Mouse (Mus musculus): Measurements from ENCODE around the gene Ccdc8.
"Not testable (repeated sequence)": the region's sequence is repeated elsewhere in the genome, so short reads cannot be mapped to it uniquely, and the experiment has no call there.

Ccdc8 gene

DNA sequence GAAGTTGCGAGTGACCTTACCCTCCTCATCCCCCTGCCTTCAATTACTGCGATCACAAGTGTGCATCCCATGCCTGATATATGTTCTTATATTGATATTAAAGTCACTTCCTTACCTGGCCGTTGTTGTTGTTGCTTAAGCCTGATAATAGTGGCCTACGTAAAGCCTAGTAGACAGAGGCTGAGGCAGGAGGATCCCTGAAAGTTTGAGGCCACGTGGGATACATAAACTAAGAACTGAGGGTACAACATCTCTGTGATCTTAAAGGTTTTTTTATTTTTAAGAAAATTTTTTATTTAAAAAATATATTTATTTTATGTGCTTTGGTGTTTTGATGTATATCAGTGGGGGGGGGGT is at the start of gene Ccdc8:
Ccdc8 (plus strand) TSS at position 258 of the 357 bp plus-strand sequence.
- DNase-seq = no peak

DNA sequence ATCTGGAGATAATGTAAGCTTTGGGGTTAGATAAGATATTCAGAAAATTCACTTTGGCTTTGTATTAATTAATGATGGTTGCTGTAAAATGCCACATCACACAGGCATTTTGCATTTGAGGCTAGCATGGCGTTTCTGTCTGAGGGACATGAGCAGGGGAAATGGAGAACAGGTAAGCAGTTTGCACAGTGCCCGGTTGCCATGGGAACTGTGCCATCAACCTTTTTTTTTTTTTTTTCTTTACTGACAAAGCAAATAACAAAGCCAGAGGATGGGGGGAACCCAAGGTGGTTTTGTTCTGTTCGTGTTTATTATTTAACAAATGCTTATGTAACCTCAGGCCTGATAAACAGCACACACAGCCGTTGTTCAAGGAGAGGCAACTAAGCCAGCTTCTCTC is 49.6 kb upstream of the Ccdc8 start:
- DNase-seq = no peak

DNA sequence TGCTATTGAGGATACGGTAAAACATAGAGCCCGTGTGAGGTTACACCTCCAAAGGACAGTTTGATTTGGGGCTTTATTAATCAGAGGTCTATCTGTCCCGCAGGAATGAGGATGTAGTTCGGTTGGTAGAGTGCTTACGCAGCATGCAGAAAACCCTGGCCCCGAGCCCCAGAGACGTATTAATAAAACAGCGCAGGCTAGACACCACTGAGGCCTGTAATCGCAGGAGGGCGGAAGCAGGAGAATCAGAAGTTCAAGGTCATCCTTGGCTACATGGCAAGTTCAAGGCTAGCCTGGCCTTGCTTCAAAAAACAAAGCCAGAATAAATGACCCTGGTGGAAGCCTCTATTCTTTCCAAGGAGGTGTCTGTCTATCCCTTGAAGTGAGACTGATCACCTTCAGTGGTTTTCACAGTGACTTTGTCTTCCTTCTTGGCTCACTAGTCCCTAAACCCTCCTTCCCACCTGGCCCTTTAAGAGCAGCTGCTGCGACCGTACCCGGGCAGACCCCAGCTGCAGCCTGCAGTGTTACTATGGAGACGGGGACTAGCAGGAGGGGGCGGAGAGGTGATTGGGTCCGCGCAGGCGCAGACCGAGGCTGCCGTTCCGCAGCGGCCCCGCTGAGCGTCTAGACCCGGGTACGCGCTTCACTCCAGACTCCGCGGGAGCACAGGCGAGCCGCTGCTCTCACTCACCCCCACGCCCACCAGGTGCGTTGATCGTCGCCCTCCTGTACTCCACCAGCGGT is 48.3 kb upstream of the Ccdc8 start, which contains the start of gene Pnmal2:
Pnmal2 (plus strand) TSS at position 622 of the 747 bp plus-strand sequence.
- peak; percentile 92 for DNase-seq

DNA sequence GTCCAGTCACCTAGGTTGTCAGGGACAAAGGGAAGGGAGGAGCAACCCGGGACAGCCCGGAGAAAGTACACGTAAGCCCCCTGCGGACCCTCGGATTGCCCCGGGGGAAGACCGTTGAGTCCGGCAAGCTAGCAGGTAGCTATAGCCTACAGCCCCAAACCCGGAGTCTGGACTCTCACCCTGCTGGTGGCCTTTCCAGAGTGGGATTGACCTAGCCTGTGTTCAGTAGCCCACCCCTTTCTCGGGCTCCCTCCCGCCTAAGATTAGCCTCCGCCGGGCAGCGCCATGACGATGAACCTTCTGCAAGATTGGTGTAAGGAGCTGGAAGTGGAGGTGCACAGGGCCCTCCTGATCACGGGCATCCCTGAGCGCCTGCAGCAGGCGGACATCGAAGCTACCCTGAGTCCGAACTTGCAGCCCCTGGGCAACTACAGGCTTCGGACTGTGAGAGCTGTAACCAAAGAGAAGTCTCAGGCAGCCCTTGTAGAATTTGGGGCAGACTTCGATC is 47.6 kb upstream of the Ccdc8 start:
- DNase-seq = no peak

DNA sequence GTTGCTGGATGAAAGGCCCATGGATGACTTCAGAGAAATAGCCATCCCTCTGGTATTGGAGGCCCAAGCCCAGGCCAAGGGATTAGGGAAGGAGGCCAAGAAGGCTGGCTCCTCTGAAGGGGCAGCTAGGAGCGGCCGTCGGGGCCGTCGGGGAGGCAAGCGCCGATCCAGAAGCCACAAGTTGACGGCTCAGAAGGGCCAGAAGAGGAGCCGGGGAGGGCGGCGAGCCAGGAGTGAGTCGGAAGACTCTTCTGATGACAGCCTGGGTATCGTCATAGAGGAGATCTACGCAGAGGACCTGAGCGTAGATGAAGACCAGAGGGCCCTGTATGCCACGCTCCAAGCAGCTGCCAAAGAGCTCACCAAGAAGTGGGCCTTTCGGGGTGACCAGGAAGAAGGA is 47.1 kb upstream of the Ccdc8 start:
- DNase-seq = no peak

DNA sequence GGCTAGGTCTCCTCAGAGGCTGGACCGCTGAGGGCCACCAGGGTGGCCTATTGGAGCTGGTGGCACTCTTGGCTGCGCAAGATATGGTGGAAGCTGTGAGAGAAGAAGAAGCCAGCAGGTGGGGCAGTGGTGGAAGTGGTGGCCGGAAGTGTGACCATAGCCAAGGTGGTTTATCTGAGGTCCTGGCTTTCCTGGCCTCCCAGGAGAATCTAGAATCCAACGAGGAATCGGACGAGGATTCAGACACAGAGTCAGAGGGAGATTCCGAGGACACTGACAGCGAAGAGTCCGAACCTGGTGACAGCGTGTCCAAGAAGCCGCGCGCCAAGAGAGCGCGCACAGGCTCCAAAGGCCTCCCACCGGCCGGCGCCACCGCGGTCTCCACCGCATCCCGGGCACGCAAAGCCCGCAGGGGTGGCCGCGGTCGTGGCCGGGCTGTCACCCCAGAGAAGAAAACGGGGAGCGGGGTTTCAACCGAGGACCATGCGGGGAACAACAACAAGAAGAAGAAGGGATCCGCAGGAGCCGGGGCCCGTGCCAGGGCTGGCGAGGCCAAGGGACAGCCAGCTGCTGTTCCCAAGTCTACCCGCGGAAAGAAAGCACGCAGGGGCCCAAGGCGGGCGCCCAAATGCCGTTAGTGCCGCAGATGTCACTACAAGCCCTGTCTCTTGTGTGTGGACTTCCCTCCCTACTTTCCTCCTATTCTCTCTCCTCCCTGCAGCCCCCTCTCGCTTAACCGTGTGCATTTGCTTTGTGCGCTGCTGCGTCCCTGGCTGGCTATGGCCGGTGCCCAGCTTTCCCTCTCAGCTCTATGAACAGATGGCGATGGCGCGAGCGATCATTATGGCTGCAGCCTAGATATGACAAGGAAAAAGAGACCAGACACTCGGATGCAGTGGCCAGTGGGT is 45.8 kb upstream of the Ccdc8 start:
- peak; percentile 26 for DNase-seq

DNA sequence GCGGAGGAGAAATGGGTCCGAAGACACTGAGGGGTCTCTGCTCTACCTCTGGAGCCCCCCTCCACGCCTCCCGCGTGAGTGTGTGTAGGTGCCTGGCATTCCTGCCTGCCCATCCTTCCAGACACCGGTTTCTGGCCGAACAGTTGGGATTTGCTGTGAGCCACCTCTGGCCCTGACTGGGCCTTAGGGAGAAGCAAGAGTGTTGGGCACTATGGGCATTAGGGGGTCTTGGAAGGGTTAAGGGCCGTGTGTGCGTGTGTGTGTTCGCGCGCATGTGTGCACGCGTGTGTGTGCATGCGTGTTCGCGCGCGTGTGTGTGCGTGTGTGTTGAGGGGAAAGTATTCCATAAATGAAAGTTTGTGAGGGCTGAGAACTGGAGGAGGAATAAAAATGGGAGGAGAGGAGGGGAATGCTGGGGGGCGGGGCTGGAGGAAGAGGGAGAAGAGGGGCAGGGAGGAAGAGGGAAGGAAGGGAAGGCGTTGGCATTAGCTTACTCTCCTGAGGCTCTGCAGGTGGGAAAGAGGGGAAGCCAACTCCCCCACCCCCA is 45.1 kb upstream of the Ccdc8 start:
- DNase-seq = no peak

DNA sequence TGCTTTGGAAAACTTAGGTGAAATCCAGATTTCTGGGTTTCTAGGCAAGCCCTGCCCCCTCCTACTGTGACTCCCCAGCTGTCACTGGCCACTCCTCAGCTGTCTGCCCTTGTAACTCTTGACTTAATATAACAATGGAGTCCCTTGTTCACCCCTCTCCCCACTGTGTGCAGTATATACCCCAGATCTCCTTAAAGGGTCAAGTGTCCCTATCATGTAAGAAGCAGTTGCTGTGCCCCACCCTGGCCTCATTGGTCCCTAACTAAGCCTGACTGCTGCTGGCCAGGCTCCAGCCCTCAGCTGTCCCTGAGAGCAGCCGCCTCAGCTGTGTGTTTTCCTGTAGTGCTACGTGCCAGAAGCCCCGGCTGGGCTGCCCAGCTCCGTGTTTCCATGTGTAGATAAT is 44.5 kb upstream of the Ccdc8 start:
- peak; percentile 54 for DNase-seq

DNA sequence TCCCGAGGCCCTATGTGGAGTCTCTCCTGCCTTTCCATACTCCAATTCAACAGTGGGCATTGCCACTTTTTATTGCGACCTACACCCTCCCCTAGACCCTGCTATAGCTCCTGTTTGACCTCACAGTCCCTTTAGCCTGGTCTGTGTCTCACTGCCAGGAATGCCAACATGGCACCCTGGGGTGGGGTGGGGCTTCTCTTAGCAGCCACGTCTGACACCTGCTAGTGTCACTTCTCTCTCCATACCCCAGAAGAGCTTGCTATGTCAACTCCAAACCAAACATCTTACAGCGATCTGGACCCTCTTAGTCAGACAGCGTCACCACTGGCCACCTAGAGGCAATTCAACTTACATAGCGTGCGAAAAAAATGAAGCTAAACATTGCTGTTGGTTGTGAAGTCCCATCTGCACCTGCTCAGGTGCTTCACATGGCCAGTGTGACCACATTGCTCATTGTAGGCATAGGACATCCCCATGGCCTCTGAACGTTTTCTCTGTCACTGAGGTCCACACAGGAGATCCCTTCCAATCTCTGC is 43.5 kb upstream of the Ccdc8 start:
- DNase-seq = no peak

DNA sequence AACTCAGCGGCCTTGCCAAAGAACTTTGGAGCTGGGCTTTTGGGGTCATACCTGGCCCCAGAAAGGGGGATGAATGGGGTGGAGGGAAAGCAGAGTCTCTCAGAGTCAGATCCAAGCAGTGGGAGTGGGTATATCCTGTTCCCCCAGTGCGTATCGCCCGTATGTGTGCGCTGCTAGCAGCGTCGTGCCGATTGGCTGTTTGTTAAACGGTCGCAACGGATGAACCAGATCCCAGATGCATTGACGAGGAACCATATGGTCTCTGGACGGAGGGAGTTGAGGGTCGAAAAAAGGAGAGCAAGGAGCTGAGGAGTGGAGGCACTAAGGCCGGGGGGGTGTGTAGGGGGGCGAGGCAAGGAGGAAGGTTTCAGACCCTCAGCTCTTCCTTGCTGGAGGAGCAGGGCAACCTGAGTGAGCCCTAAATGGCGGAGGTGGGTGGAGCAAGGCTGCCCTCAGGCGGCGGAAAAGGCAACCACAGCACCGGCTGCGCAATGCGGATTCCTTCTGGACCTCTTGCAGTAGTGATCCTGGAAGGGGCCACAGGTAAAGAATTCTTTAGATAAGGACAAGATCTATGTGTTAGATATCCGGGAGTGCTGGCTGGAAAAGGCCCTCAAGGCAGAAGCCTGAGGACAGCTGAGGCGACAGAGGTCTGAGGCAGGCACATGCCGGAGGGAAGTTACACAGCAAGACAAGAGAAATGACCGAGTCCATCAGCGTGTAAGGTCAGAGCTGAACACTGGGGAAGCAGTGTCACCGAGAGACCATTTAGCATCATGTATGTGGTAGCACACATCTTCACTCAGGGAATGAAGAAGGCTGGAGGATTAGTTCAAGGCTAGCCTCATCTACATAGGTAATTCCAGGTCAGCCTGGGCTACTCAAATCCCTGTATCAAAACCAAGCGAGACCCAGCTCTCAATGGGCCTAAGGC is 42.3 kb upstream of the Ccdc8 start:
- peak; percentile 83 for DNase-seq

DNA sequence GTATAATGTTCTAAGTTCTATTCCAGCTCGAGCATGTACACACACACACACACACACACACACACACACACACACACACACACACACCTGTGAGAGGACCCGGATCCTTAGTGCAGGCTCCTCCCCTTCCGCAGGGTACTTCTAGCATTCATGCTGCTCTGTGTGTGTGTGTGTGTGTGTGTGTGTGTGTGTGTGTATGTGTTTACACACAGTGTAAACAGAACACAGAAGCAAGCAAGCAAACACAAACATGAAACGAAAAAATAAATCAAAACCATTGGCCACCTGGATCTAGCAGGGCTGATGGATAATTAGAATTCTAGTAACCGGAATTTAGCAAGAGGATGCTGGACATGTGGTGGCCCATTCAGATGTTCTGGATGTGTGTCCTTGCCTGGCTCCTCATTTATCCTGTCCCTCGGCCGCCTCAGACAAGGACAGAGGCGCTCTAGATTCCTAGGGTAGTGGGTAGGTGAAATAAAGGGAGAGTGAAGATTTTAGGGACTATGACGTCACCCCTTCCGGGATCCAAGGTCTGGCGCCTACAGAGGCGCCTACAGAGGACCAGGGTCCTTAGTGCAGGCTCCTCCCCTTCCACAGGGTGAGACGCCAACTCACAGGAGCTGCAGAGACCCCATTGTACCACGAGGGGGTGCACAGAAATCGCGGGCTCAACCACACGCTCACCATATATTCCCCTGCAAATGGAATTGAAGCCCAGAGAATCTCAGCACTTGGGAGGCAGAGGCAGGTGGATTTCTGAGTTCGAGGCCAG is 41.5 kb upstream of the Ccdc8 start:
- peak; percentile 86 for DNase-seq

DNA sequence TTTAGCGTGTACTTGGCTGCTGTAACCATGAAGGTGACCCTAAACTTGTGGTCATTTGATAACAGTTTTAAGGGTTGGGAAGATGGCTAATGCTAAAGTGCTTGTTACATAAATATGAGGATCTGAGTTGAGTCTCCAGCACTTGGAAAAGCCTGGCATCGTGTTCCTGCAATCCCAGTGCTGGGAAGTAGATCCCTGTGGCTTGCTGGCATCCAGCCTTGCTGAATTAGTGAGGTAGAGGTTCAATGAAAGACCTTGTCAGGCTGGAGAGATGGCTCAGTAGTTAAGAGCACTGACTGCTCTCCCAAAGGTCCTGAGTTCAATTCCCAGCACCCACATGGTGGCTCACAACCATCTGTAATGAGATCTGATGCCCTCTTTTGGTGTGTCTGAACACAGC is 38.7 kb upstream of the Ccdc8 start:
- DNase-seq = not testable (repeated sequence)

DNA sequence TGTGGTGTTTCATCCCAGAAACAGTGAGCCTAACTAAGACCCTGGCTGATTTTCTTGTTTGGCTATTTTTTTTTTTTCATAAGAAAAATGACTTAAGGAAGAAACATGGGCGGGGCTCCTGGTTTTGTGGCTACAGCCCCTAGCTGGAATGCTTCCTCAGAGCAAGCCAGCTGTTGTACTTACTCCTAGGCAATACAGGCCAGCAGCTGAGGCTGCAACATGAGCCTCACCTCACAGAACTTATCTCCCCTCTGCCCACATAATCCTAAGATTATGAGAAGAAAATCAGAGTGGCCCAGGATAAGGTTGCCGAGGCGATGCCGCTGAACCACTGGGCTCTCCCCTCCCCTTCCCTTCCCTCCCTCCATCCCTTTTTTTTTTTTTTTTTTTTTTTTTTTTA is 36.8 kb upstream of the Ccdc8 start:
- no peak for DNase-seq

DNA sequence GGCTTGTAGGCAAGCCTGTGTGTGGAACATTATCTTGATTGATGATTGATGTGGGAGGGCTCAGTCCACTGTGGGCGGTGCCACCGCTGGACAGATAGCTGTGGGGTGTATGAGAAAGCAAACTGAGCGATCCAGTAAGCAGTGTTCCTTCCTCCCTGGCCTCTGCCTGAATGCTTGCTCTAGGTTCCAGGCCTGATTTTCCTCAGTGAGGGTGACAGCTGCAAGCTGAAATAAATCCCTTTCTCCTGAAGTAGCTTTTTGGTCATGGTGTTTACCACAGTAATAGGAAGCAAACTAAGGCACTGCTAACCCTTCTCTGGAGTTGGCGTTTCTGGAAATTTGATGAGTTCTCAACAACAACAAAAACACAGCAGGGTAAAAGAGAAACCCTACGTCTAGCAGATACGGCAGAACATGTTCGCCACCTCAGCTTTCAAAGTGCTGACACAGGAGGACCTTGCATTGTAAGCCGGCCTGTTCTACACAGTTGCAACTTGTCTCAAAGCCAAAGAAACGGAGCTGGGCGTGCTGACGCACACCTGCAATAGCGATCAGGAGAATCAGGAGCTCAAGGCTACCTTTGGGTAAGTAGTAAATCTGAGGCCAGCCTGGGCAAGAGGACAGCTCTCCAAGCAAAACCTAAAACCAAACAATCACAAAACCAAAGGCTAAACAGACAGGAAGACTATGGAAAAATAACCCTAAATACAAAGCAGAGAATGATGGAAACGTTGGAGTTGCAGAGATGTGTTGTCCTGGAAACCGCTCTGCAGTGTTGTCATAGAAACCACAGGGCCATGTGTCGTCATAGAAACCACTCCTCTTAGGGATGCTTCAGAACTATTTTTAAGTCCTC is 35.9 kb upstream of the Ccdc8 start:
- no peak for DNase-seq

DNA sequence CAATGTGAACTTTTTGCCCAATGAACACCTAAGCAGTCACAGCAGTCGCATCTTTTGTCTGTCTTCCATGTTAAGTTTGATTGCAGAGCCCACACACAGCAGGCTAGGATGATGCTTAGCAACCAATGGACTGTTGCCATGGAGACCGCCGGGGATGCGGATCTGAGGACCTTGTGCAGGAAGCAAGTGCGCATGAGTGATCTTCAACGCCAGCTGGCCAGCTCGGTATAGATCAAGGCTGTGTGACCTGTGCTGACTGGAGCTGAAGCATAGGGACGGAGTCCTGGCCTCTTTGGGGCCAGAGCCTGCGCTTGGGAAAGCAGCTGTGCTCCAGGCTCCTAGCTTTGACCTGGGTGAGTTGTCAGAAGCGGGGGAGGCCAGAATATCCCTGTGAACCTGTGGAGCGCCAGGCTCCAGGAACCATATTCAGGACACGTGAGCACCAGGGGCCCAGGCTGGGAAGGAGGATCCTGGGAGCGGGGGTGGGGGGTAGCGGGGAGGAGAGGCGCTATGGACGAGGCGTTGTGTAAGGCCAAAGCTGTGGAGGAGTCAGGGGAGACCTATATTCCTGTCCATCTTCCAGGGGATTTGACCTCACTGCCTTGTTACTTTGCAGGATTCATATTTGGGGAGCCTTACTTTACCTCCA is 32.8 kb upstream of the Ccdc8 start, which contains the start of gene Pnmal1:
Pnmal1 (plus strand) TSS at position 141 of the 649 bp plus-strand sequence.
- DNase-seq = peak; percentile 22

DNA sequence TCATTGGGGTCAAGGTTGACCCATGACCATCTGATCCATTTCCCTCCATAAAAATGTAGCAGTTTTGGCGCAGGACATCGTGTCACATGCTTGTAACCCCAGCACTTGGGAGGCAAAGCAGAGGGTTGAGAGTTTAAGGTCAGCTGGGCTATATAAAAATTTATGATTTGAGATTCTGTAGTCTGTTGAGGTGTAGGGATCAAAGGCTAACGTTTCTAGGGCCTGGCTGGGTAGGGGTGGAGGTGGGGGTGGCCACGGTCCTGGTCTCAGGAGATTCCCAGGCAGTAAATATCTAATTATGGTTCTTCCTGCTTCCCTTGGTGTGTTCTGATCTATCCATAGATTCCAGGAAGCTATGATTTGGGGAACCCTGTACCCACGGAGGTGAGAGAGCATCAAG is 30.8 kb upstream of the Ccdc8 start:
- no peak for DNase-seq

DNA sequence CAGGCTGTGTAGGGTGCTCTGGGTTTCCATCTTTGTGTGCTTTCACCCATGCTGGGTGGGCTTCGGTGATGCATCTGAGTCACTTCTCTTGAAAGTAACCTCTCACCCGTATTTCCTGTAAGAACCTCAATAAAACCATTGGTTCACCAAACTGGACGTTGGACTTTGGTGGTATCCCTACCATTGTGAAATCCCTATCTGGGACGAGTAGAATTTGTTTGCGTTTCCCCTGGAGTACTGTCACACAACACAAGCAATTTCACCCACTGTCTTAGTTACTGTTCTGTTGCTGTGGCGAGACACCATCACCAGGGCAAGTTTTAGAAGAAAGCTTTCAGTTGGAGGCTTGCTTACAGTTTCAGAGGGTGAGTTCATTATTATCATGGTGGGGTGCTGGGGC is 24.1 kb upstream of the Ccdc8 start:
- no peak for DNase-seq

DNA sequence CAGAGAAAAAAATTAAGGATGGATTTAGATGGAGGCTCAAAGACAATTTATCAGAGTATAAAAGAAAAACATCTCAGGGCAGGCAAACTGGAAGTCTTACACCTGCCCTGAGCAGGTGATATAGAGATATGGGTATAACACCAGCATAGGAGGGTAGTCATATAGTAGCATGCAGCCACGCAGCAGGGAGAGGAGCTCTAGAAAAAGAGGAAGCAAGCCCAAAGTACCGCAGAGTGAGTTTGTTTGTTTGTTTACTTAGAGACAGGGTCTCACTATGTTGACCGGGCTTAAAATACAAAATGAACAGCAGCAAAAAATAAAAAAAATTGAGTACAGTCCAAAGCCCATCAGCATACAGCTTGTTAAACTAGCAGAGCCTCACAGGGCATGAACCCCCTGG is 21.3 kb upstream of the Ccdc8 start:
- no peak for DNase-seq

DNA sequence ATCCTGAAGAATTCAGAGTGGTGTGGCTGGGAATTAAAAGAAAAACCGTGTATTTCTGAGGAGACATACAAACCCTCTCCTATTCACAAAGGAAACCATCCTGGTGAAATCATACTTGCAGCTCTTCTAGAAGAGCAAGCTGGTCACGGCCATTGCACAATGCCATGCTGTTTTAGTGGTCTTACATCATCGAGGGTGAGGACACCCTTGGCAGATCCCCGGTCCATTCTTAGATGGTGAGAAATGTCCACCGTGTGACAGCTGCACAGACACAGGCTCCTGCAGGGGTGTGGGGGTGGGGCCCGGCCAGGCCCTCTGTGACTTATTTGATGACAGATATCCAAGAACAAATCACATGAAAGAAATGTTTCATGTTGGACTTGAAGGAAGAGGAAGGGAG is 18.5 kb upstream of the Ccdc8 start:
- DNase-seq = no peak

DNA sequence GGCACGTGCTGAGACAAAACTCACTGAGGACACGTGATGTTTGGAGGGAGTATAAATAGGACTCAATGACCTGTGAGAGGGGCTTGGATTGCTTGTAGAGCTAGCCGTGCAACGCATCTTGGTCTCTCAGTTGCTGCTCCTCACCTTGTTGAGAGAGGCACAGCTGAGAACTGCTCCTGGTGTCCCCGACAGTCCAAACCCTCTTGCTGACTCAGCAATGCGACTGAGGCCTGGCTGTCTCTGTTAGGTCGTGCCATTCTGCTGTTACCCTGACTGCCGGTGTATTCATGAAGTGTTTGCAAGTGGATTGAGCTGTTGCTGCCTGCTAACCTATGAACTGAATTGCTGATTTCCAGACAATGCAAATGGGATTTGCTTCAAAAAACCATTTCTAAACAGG is 16.2 kb upstream of the Ccdc8 start:
- DNase-seq = no peak

Data from kidney, postnatal 14 days (tissue).